Mouse (Mus musculus): ENCODE results near the gene Scgb1c1. TPM values are rescaled to one million over a fixed set of nuclear protein-coding genes. Genes with fewer than 3 reads are reported as not detected.

Scgb1c1 gene
- total and polyA plus RNA-seq, 3 experiments = not detected

DNA sequence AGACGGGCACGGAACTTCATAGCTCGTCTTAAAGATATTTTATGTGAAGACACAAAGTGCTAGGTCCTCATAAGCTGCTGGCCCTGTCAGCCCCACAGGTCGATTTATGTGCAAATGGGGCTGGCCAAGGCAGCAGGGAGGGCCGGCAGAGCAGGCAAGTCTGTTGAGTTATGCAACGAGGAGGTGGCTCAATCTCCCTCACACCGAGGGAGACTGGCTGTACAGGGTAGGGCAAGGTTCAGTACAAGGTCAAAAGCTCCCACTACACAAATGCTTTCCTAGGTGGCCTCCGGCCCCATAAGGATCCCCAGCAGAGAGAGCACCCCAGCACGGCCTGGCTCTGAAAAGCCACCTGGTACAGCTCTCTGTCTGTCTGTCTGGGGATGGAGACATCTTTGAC is 8.0 kb downstream of the Scgb1c1 start:
- H3K9ac ChIP-seq (ENCODE audit: insufficient read depth, low read depth) = no peak overlapping the region
- in situ Hi-C loops (cut with MboI; ENCODE audit: low pct_ligation_motif_present, low pct_unique_long_range_greater_than_20kb, low sequenced_read_pairs) = no loop called here
- no peak overlapping the region for H3K4me2 ChIP-seq (ENCODE audit: insufficient read depth, low read depth, poor library complexity, severe bottlenecking)
- no peak for TF ChIP-seq HCFC1 (IDR thresholded peaks at IDR 0.05; ENCODE audit: low read depth, low read length)
- no peak overlapping the region for H3K27ac ChIP-seq (ENCODE audit: insufficient read depth, low read depth)
- DNase-seq (ENCODE audit: extremely low read depth) = no peak
- H3K27me3 ChIP-seq (replicated peaks) = no peaks in the 10 kb centered on the region
- peaks cover 34 to 49% of the 10 kb centered on the region in 2 experiments for H3K36me3 ChIP-seq (replicated peaks in 1 of 2; ENCODE audit: control insufficient read depth in 1 of 2, insufficient read depth in 1 of 2, low read length in 1 of 2)
- H3K9me3 ChIP-seq (replicated peaks; ENCODE audit: low read length) = no peaks in the 10 kb centered on the region
- H3K4me3 ChIP-seq (replicated peaks in 1 of 3; ENCODE audit: low read depth in 2 of 3, low read length in 2 of 3, poor library complexity in 1 of 3) = no peak overlapping the region
- peaks cover 19% of the 10 kb centered on the region for H3K79me2 ChIP-seq (replicated peaks; ENCODE audit: control insufficient read depth, extremely low read depth, insufficient read depth, poor library complexity, severe bottlenecking)
- dilution Hi-C loops (cut with MboI; ENCODE audit: extremely low pct_ligation_motif_present, extremely low pct_unique_long_range_greater_than_20kb, low sequenced_read_pairs) = no loop called here
- H3K4me1 ChIP-seq (ENCODE audit: control insufficient read depth in 1 of 2, insufficient read depth in 2 of 2) = peaks cover 5 to 15% of the 10 kb centered on the region in 2 experiments

DNA sequence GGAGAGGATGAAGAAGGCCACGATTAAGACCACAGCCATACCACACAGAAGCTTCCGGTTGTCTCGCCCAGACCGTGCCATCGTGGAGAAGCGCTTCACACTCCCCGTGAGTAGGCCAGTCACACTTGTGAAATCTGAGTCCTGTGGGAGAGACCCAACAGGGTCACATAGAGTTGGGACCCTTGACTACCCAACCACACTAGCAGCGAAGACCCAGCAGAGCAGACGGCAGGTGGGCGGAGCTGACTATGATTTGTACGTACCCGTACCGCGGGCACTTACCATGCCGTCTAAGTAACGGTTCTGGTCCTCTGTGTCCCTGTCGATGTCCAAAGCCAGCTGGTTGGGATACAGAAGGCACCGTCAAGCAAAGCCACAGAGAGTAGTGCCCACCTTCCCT is 9.1 kb downstream of the Scgb1c1 start:
- H3K4me1 ChIP-seq (ENCODE audit: control insufficient read depth in 1 of 2, insufficient read depth in 2 of 2) = peaks cover 16 to 26% of the 10 kb centered on the region in 2 experiments
- no peaks in the 10 kb centered on the region for H3K9me3 ChIP-seq (replicated peaks; ENCODE audit: low read length)
- no peaks in the 10 kb centered on the region for H3K27me3 ChIP-seq (replicated peaks)
- in situ Hi-C loops (cut with MboI; ENCODE audit: low pct_ligation_motif_present, low pct_unique_long_range_greater_than_20kb, low sequenced_read_pairs) (no loop called here), dilution Hi-C loops (cut with MboI; ENCODE audit: extremely low pct_ligation_motif_present, extremely low pct_unique_long_range_greater_than_20kb, low sequenced_read_pairs) (no loop called here)
- H3K36me3 ChIP-seq (replicated peaks in 1 of 2; ENCODE audit: control insufficient read depth in 1 of 2, insufficient read depth in 1 of 2, low read length in 1 of 2) = peaks cover 44 to 60% of the 10 kb centered on the region in 2 experiments
- no peak overlapping the region for H3K27ac ChIP-seq (ENCODE audit: insufficient read depth, low read depth)
- H3K9ac ChIP-seq (ENCODE audit: insufficient read depth, low read depth) = no peak overlapping the region
- H3K4me3 ChIP-seq (replicated peaks in 1 of 3; ENCODE audit: low read depth in 2 of 3, low read length in 2 of 3, poor library complexity in 1 of 3) = no peak overlapping the region
- TF ChIP-seq GABPA (IDR thresholded peaks at IDR 0.05; ENCODE audit: insufficient replicate concordance, low read depth, low read length) = no peak
- TF ChIP-seq BHLHE40 (IDR thresholded peaks at IDR 0.05; ENCODE audit: low read depth, low read length) = no peak
- no peak for TF ChIP-seq HCFC1 (IDR thresholded peaks at IDR 0.05; ENCODE audit: low read depth, low read length)
- no peak for TF ChIP-seq RAD21 (IDR thresholded peaks at IDR 0.05; ENCODE audit: low read depth, low read length)
- TF ChIP-seq CHD2 (IDR thresholded peaks at IDR 0.05; ENCODE audit: low read length) = no peak
- TF ChIP-seq MEF2A (IDR thresholded peaks at IDR 0.05; ENCODE audit: borderline replicate concordance, low read depth, low read length) = no peak
- no peak for TF ChIP-seq EP300 (IDR thresholded peaks at IDR 0.05; ENCODE audit: low read length)
- TF ChIP-seq USF1 (IDR thresholded peaks at IDR 0.05; ENCODE audit: low read depth, low read length) = no peak
- TF ChIP-seq MAZ (IDR thresholded peaks at IDR 0.05; ENCODE audit: low read depth, low read length) = no peak
- no peak for TF ChIP-seq POLR2AphosphoS2 (IDR thresholded peaks at IDR 0.05; ENCODE audit: low read depth, low read length)
- no peak for TF ChIP-seq POLR2A (IDR thresholded peaks at IDR 0.05; ENCODE audit: low read depth, low read length)
- TF ChIP-seq MAFK (IDR thresholded peaks at IDR 0.05; ENCODE audit: insufficient replicate concordance, low read length) = no peak
- no peak for TF ChIP-seq JUND (conservative IDR thresholded peaks at IDR 0.05; ENCODE audit: low read depth, low read length)
- no peak for DNase-seq (ENCODE audit: extremely low read depth)
- H3K4me2 ChIP-seq (ENCODE audit: insufficient read depth, low read depth, poor library complexity, severe bottlenecking) = no peak overlapping the region
- peaks cover 28% of the 10 kb centered on the region for H3K79me2 ChIP-seq (replicated peaks; ENCODE audit: control insufficient read depth, extremely low read depth, insufficient read depth, poor library complexity, severe bottlenecking)

DNA sequence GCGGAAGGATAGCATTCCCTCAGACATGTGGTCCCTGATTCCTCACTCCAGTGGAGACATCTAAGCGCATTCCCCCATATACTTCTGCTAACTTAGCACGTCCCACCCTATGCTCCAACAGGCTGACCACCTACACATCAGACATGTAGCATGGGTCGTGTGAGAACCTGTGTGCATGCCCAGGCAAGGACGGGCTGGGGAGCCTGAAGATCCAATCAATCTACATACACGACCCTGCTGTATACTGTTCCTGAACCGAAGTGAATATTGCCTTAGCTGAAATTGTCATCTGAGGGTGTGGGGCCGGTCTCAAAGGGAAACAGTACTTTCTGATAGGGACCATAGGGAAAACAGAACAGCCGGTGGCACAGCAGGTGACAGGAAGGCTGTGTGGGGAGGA is 9.8 kb downstream of the Scgb1c1 start:
- H3K36me3 ChIP-seq (replicated peaks in 1 of 2; ENCODE audit: control insufficient read depth in 1 of 2, insufficient read depth in 1 of 2, low read length in 1 of 2) = peaks cover 47 to 66% of the 10 kb centered on the region in 2 experiments
- in situ Hi-C loops (cut with MboI; ENCODE audit: low pct_ligation_motif_present, low pct_unique_long_range_greater_than_20kb, low sequenced_read_pairs) (no loop called here), dilution Hi-C loops (cut with MboI; ENCODE audit: extremely low pct_ligation_motif_present, extremely low pct_unique_long_range_greater_than_20kb, low sequenced_read_pairs) (no loop called here)
- DNase-seq (ENCODE audit: extremely low read depth) = no peak
- no peak overlapping the region for H3K27ac ChIP-seq (ENCODE audit: insufficient read depth, low read depth)
- TF ChIP-seq ELF1 (IDR thresholded peaks at IDR 0.05; ENCODE audit: low read depth, low read length) = no peak
- no peak for TF ChIP-seq RAD21 (IDR thresholded peaks at IDR 0.05; ENCODE audit: low read depth, low read length)
- TF ChIP-seq GABPA (IDR thresholded peaks at IDR 0.05; ENCODE audit: insufficient replicate concordance, low read depth, low read length) = no peak
- TF ChIP-seq MAZ (IDR thresholded peaks at IDR 0.05; ENCODE audit: low read depth, low read length) = no peak
- TF ChIP-seq USF1 (IDR thresholded peaks at IDR 0.05; ENCODE audit: low read depth, low read length) = no peak
- no peak for TF ChIP-seq ZKSCAN1 (IDR thresholded peaks at IDR 0.05; ENCODE audit: borderline replicate concordance, low read depth, low read length)
- no peak for TF ChIP-seq TBP (conservative IDR thresholded peaks at IDR 0.05; ENCODE audit: low read depth, low read length)
- no peak for TF ChIP-seq PAX5 (IDR thresholded peaks at IDR 0.05; ENCODE audit: low read length)
- TF ChIP-seq ZMIZ1 (IDR thresholded peaks at IDR 0.05; ENCODE audit: low read depth, low read length) = no peak
- TF ChIP-seq BHLHE40 (IDR thresholded peaks at IDR 0.05; ENCODE audit: low read depth, low read length) = no peak
- no peak for TF ChIP-seq POLR2AphosphoS2 (IDR thresholded peaks at IDR 0.05; ENCODE audit: low read depth, low read length)
- TF ChIP-seq ETS1 (conservative IDR thresholded peaks at IDR 0.05; ENCODE audit: low read depth, low read length) = no peak
- no peak for TF ChIP-seq MAFK (IDR thresholded peaks at IDR 0.05; ENCODE audit: insufficient replicate concordance, low read length)
- TF ChIP-seq CHD2 (IDR thresholded peaks at IDR 0.05; ENCODE audit: low read length) = no peak
- no peak for TF ChIP-seq MEF2A (IDR thresholded peaks at IDR 0.05; ENCODE audit: borderline replicate concordance, low read depth, low read length)
- TF ChIP-seq MYC (IDR thresholded peaks at IDR 0.05; ENCODE audit: low read depth, low read length) = no peak
- no peak for TF ChIP-seq ZC3H11A (IDR thresholded peaks at IDR 0.05; ENCODE audit: low read depth, low read length)
- H3K4me3 ChIP-seq (replicated peaks in 1 of 3; ENCODE audit: low read depth in 2 of 3, low read length in 2 of 3, poor library complexity in 1 of 3) = peak overlapping the region; percentile 84 to 98 (median 86)
- H3K9ac ChIP-seq (ENCODE audit: insufficient read depth, low read depth) = peak overlapping the region; percentile 83
- H3K9me3 ChIP-seq (replicated peaks; ENCODE audit: low read length) = no peaks in the 10 kb centered on the region
- H3K4me1 ChIP-seq (ENCODE audit: control insufficient read depth in 1 of 2, insufficient read depth in 2 of 2) = peaks cover 21 to 33% of the 10 kb centered on the region in 2 experiments
- peaks cover 33% of the 10 kb centered on the region for H3K79me2 ChIP-seq (replicated peaks; ENCODE audit: control insufficient read depth, extremely low read depth, insufficient read depth, poor library complexity, severe bottlenecking)
- H3K27me3 ChIP-seq (replicated peaks) = no peaks in the 10 kb centered on the region
- H3K4me2 ChIP-seq (ENCODE audit: insufficient read depth, low read depth, poor library complexity, severe bottlenecking) = peak overlapping the region; percentile 81
